Mouse (Mus musculus) embryonic facial prominence, embryonic 13.5 days (tissue): ENCODE results near the gene Pafah1b2. TPM values are rescaled to one million over a fixed set of nuclear protein-coding genes. Genes with fewer than 3 reads are reported as not detected.

ENCODE experiments used
- ATAC-seq: fragments of 200-750 bp; cut with Nextera tagmentation; 2 replicates; pipeline ENCODE4 v1.8.0; 2017; ENCODE audit warnings: low read depth; ENCODE audit not compliant: insufficient number of reproducible peaks, insufficient read depth, low FRiP score, low TSS enrichment
- H3K27ac ChIP-seq: fragments of 300-500 bp; sonication (generic); 2 replicates; pipeline ENCODE4 v1.5.1; 2015; ENCODE audit warnings: moderate library complexity, mild to moderate bottlenecking, inconsistent platforms
- H3K27me3 ChIP-seq: fragments of 300-500 bp; sonication (generic); 2 replicates; pipeline ENCODE4 v1.6.1; 2015; ENCODE audit warnings: mild to moderate bottlenecking, inconsistent platforms
- H3K36me3 ChIP-seq: fragments of 300-500 bp; sonication (generic); 2 replicates; pipeline ENCODE4 v1.6.1; 2015; ENCODE audit warnings: mild to moderate bottlenecking, inconsistent platforms
- H3K4me1 ChIP-seq: fragments of 300-500 bp; sonication (generic); 2 replicates; pipeline ENCODE4 v1.6.1; 2015; ENCODE audit warnings: inconsistent platforms
- H3K4me2 ChIP-seq: fragments of 300-500 bp; sonication (generic); 2 replicates; pipeline ENCODE4 v1.6.1; 2015; ENCODE audit warnings: moderate library complexity, mild to moderate bottlenecking, inconsistent platforms
- H3K4me3 ChIP-seq: fragments of 300-500 bp; sonication (generic); 2 replicates; pipeline ENCODE4 v1.5.1; 2015; ENCODE audit warnings: mild to moderate bottlenecking, inconsistent platforms
- H3K9ac ChIP-seq: fragments of 300-500 bp; sonication (generic); 2 replicates; pipeline ENCODE4 v1.6.1; 2015; ENCODE audit warnings: mild to moderate bottlenecking, inconsistent platforms
- H3K9me3 ChIP-seq: fragments of 300-500 bp; sonication (generic); 2 replicates; pipeline ENCODE4 v1.6.1; 2016; ENCODE audit warnings: inconsistent platforms
- WGBS: fragments of 180-500 bp; shearing (Covaris S2); methylation state at CpG from one replicate; pipeline ENCODE4 v1.1.7; 2015; ENCODE audit warnings: mixed read lengths; 5-methylcytosine and 5-hydroxymethylcytosine counted together
- polyA plus RNA-seq: library from polyadenylated mRNA; unstranded; fragments of >200 nt; fragmentation: Nextera tagmentation; extraction: Ambion mirVana; gene quantifications from 2 replicates; pipeline ENCODE4 v1.2.1, GENCODE M21; 2015

The Pafah1b2 gene
- polyA plus RNA-seq, 1 experiment from 2014 or later = 180 TPM

DNA sequence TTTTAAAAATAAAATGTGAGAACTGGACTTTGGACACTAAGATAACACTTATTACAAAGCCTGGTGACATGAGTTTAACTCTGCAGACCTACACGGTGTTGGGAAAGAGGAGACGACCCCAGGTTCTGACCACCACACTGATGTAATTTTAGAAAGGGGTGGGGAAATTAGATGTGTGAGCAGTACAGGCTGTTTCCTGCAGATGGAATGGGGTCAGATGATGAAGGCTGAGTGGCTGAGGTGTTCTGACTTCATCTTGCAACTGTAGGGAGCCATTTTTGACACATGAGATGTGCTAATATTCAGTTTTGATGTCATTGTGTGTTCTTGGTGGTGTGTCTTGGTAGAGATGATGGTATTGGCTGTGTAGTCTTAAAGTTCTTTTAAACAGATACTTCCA is 28.7 kb upstream of the Pafah1b2 start:
- Histone ChIP-seq H3K9me3 (no peaks in the 10 kb centered on the region), H3K4me1 (no peaks in the 10 kb centered on the region), H3K36me3 (peaks cover 8% of the 10 kb centered on the region), H3K4me3 (no peak overlapping the region), H3K27me3 (no peaks in the 10 kb centered on the region), H3K9ac (no peak overlapping the region), H3K27ac (no peak overlapping the region), H3K4me2 (no peak overlapping the region)
- ATAC-seq = no peak
- 51% methylated on average over 2 of the region's 2 CpGs for WGBS

DNA sequence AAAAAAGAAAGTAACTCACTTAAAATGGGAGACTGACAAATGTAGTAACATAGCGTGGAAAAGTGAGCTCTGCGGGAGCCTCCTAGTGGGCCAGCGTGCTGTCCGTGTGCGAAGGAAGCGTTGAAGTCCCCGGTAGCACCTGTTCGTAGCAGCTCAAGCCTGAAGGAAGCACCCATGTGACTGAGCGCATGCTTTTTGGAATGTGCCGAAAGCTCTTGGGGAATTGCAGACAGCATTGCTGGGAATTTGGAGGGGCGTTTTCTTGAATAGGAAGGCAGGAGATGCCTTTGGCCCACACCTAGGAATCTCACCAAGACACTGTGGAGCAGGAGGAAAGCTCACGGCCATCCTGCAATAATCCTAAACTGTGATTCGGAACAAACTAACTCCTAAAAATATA is 26.3 kb upstream of the Pafah1b2 start:
- WGBS = 93% methylated on average over 13 of the region's 13 CpGs

GRCm38 (mm10) chr9:46036881-46037280 is 24.4 kb upstream of the Pafah1b2 start:
- no peak overlapping the region for H3K4me2 ChIP-seq
- H3K27me3 ChIP-seq = no peaks in the 10 kb centered on the region
- peaks cover 27% of the 10 kb centered on the region for H3K4me1 ChIP-seq
- no peaks in the 10 kb centered on the region for H3K9me3 ChIP-seq
- peaks cover 8% of the 10 kb centered on the region for H3K36me3 ChIP-seq
- no peak overlapping the region for H3K4me3 ChIP-seq
- no peak overlapping the region for H3K9ac ChIP-seq
- ATAC-seq = no peak
- 93% methylated on average over 8 of the region's 8 CpGs for WGBS
- H3K27ac ChIP-seq = no peak overlapping the region

More for the DNA sequence above, 26.3 kb upstream of the Pafah1b2 start:
- H3K4me2 ChIP-seq = no peak overlapping the region
- H3K4me3 ChIP-seq = no peak overlapping the region
- H3K9ac ChIP-seq = no peak overlapping the region
- no peak for ATAC-seq
- H3K36me3 ChIP-seq = peaks cover 8% of the 10 kb centered on the region
- H3K4me1 ChIP-seq = peaks cover 13% of the 10 kb centered on the region
- no peaks in the 10 kb centered on the region for H3K27me3 ChIP-seq
- H3K27ac ChIP-seq = no peak overlapping the region
- no peaks in the 10 kb centered on the region for H3K9me3 ChIP-seq

GRCm38 (mm10) chr9:46035290-46035871 is 22.9 kb upstream of the Pafah1b2 start:
- Histone ChIP-seq H3K27ac (peak overlapping the region; percentile 34), H3K4me3 (no peak overlapping the region), H3K36me3 (peaks cover 8% of the 10 kb centered on the region), H3K4me1 (peaks cover 38% of the 10 kb centered on the region), H3K4me2 (no peak overlapping the region), H3K27me3 (no peaks in the 10 kb centered on the region), H3K9me3 (no peaks in the 10 kb centered on the region), H3K9ac (no peak overlapping the region)
- no peak for ATAC-seq
- 41% methylated on average over 9 of the region's 9 CpGs for WGBS

DNA sequence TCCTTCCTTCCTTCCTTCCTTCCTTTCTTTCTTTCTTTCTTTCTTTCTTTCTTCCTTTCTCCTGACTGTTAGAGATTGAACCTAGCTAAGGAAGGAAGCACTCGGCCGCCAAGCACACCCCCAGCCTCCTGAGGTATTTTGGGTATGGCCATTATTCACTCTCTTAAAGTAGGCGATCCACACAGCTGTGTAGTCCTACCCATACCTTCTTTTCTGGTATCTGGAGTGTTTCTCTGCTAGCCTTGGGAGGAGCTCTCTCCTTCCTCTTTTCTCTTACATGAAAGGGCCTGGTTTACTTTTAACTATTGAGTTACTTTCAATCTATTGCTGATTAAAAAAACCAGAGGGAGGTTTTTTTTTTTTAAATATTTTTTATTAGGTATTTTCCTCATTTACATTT is 21.4 kb upstream of the Pafah1b2 start:
- H3K9ac ChIP-seq = no peak overlapping the region
- H3K27me3 ChIP-seq = no peaks in the 10 kb centered on the region
- 88% methylated on average over 3 of the region's 3 CpGs for WGBS
- no peaks in the 10 kb centered on the region for H3K36me3 ChIP-seq
- H3K9me3 ChIP-seq = no peaks in the 10 kb centered on the region
- H3K4me3 ChIP-seq = no peak overlapping the region
- no peak overlapping the region for H3K4me2 ChIP-seq
- peaks cover 47% of the 10 kb centered on the region for H3K4me1 ChIP-seq
- H3K27ac ChIP-seq = no peak overlapping the region
- ATAC-seq = no peak

- Histone ChIP-seq H3K4me1 (peaks cover 47% of the 10 kb centered on the region), H3K9me3 (no peaks in the 10 kb centered on the region), H3K36me3 (no peaks in the 10 kb centered on the region), H3K27me3 (no peaks in the 10 kb centered on the region), H3K27ac (no peak overlapping the region), H3K4me3 (no peak overlapping the region), H3K4me2 (no peak overlapping the region), H3K9ac (no peak overlapping the region)
- WGBS = 80% methylated on average over 1 of the region's 1 CpGs
- no peak for ATAC-seq
These were observed 20.6 kb upstream of the Pafah1b2 start for GRCm38 (mm10) chr9:46033058-46033457.

- Histone ChIP-seq H3K27ac (no peak overlapping the region), H3K9me3 (no peaks in the 10 kb centered on the region), H3K9ac (no peak overlapping the region), H3K4me2 (no peak overlapping the region), H3K27me3 (no peaks in the 10 kb centered on the region), H3K36me3 (no peaks in the 10 kb centered on the region), H3K4me1 (peaks cover 47% of the 10 kb centered on the region), H3K4me3 (no peak overlapping the region)
- 67% methylated on average over 6 of the region's 6 CpGs for WGBS
- no peak for ATAC-seq
These were observed 19.7 kb upstream of the Pafah1b2 start for GRCm38 (mm10) chr9:46032190-46032589.

GRCm38 (mm10) chr9:46030968-46031367 is 18.5 kb upstream of the Pafah1b2 start:
- WGBS = 56% methylated on average over 6 of the region's 6 CpGs
- no peak for ATAC-seq
- Histone ChIP-seq H3K4me1 (peaks cover 47% of the 10 kb centered on the region), H3K4me2 (no peak overlapping the region), H3K9me3 (no peaks in the 10 kb centered on the region), H3K9ac (no peak overlapping the region), H3K4me3 (no peak overlapping the region), H3K27me3 (no peaks in the 10 kb centered on the region), H3K36me3 (no peaks in the 10 kb centered on the region), H3K27ac (no peak overlapping the region)

GRCm38 (mm10) chr9:46030184-46030583 is 17.7 kb upstream of the Pafah1b2 start:
- Histone ChIP-seq H3K4me1 (peaks cover 41% of the 10 kb centered on the region), H3K27ac (no peak overlapping the region), H3K27me3 (no peaks in the 10 kb centered on the region), H3K4me2 (no peak overlapping the region), H3K4me3 (no peak overlapping the region), H3K9me3 (no peaks in the 10 kb centered on the region), H3K36me3 (no peaks in the 10 kb centered on the region), H3K9ac (no peak overlapping the region)
- no peak for ATAC-seq
- WGBS = 68% methylated on average over 5 of the region's 5 CpGs

DNA sequence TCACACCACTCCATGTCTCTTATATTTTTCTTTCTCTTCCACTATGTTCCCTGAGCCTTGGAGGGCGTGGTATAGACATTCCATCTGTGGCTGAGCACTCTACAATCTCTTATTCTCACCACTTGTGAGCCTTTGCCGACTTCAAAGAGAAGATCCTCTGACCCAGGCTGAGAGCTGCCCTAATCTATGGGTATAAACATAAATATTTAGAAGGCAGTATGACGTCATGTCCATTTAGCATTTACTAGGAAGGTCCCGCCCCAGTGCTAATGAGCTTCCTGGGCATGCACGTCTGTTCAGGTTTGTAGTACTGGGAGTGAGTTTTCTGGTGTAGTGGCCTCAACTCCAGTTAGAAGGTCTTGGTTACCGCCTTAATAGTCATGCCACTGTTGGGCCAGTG is 17.0 kb upstream of the Pafah1b2 start:
- no peak overlapping the region for H3K4me3 ChIP-seq
- ATAC-seq = no peak
- peaks cover 34% of the 10 kb centered on the region for H3K4me1 ChIP-seq
- H3K36me3 ChIP-seq = no peaks in the 10 kb centered on the region
- H3K27ac ChIP-seq = no peak overlapping the region
- H3K9ac ChIP-seq = no peak overlapping the region
- 67% methylated on average over 6 of the region's 6 CpGs for WGBS
- no peak overlapping the region for H3K4me2 ChIP-seq
- H3K9me3 ChIP-seq = no peaks in the 10 kb centered on the region
- H3K27me3 ChIP-seq = no peaks in the 10 kb centered on the region

- Histone ChIP-seq H3K27ac (no peak overlapping the region), H3K4me3 (no peak overlapping the region), H3K4me1 (peaks cover 33% of the 10 kb centered on the region), H3K36me3 (no peaks in the 10 kb centered on the region), H3K27me3 (no peaks in the 10 kb centered on the region), H3K4me2 (no peak overlapping the region), H3K9ac (no peak overlapping the region), H3K9me3 (no peaks in the 10 kb centered on the region)
- WGBS = 48% methylated on average over 8 of the region's 8 CpGs
- no peak for ATAC-seq
These were observed 15.5 kb upstream of the Pafah1b2 start for GRCm38 (mm10) chr9:46027994-46028393.

DNA sequence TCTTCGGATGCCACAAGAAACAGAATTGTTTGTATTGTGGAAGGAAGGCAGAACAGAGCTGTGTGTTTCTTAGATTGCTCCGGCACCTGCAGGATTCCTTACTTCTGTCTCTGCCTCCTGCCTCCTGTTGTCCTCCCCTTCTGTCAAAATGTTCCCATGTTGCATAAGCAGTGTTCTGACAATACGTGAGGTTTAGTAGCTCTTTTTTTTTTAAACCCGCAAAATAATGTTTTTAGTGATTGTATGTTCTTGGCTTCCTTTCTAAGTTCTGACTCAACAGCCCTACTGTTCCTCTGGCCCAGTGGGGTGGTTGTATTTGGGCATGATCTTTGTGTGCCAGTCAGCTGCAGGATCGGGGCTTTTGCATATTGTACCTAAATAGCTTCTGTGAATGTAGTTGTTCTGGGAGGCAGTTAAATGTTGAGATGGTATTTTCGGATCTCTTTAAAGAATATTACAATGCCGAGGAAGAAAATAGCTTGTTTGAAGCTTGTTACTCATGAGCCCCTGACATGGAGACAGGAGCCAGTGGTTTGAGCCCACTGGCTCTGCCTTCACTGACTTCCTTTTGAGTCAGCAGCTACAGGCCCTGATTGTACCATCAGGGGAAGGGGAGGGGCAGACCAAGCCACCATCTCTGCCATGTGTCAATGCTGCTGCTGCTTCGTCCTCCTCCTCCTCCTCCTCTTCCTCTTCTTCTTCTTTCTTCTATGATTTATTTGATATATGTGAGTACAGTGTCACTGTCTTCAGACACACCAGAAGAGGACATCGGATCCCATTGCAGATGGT is 13.8 kb upstream of the Pafah1b2 start:
- Histone ChIP-seq H3K4me3 (no peak overlapping the region), H3K9me3 (no peaks in the 10 kb centered on the region), H3K27me3 (no peaks in the 10 kb centered on the region), H3K4me2 (no peak overlapping the region), H3K36me3 (peaks cover 3% of the 10 kb centered on the region), H3K27ac (no peak overlapping the region), H3K9ac (no peak overlapping the region), H3K4me1 (peaks cover 18% of the 10 kb centered on the region)
- 86% methylated on average over 9 of the region's 9 CpGs for WGBS
- ATAC-seq = no peak
